Mouse (Mus musculus) limb, embryonic 10.5 days (tissue): ENCODE results near the gene Gabrb1. TPM values are rescaled to one million over a fixed set of nuclear protein-coding genes. Genes with fewer than 3 reads are reported as not detected.
"Not testable (repeated sequence)": the region's sequence is repeated elsewhere in the genome, so short reads cannot be mapped to it uniquely, and the experiment has no call there.

Experiments
- DNase-seq: peaks from one replicate; pipeline ENCODE4 v3.0.0-alpha.2; 2017; ENCODE audit warnings: low spot score
- H3K27ac ChIP-seq: fragments of 300-500 bp; sonication (generic); 2 replicates; pipeline ENCODE4 v1.5.1; 2016; ENCODE audit warnings: mild to moderate bottlenecking
- H3K27me3 ChIP-seq: fragments of 300-500 bp; sonication (generic); 2 replicates; pipeline ENCODE4 v1.6.1; 2016; ENCODE audit warnings: low read depth, mild to moderate bottlenecking; ENCODE audit not compliant: poor library complexity, severe bottlenecking
- H3K36me3 ChIP-seq: fragments of 300-500 bp; sonication (generic); 2 replicates; pipeline ENCODE4 v1.6.1; 2016; ENCODE audit warnings: mild to moderate bottlenecking, moderate library complexity
- H3K4me1 ChIP-seq: fragments of 300-500 bp; sonication (generic); 2 replicates; pipeline ENCODE4 v1.6.1; 2016
- H3K4me3 ChIP-seq: fragments of 300-500 bp; sonication (generic); 2 replicates; pipeline ENCODE4 v1.5.1; 2016; ENCODE audit warnings: mild to moderate bottlenecking, moderate library complexity
- H3K9me3 ChIP-seq: fragments of 300-500 bp; sonication (generic); replicated peaks from 2 replicates; pipeline ENCODE4 v1.6.1; 2016; ENCODE audit warnings: mild to moderate bottlenecking
- WGBS: fragments of 180-500 bp; shearing (Covaris S2); methylation state at CpG from one replicate; pipeline ENCODE4 v1.1.7; 2016; 5-methylcytosine and 5-hydroxymethylcytosine counted together
- polyA plus RNA-seq: library from polyadenylated mRNA; unstranded; fragments of >200 nt; fragmentation: Nextera tagmentation; extraction: Ambion mirVana; gene quantifications from 2 replicates; pipeline ENCODE4 v1.2.1, GENCODE M21; 2016

The Gabrb1 gene
- polyA plus RNA-seq, 1 experiment from 2014 or later = 0.01 TPM

GRCm38 (mm10) chr5:71976571-71977061, 318.7 kb downstream of the Gabrb1 start:
- no peaks in the 10 kb centered on the region for H3K9me3 ChIP-seq
- H3K27me3 ChIP-seq = no peaks in the 10 kb centered on the region
- no peak overlapping the region for H3K27ac ChIP-seq
- no peak overlapping the region for H3K4me3 ChIP-seq
- no peaks in the 10 kb centered on the region for H3K36me3 ChIP-seq
- WGBS = 73% methylated on average over 5 of the region's 5 CpGs
- DNase-seq = no peak
- no peaks in the 10 kb centered on the region for H3K4me1 ChIP-seq

- Histone ChIP-seq H3K27ac (no peak overlapping the region), H3K27me3 (no peaks in the 10 kb centered on the region), H3K4me1 (no peaks in the 10 kb centered on the region), H3K4me3 (no peak overlapping the region), H3K36me3 (no peaks in the 10 kb centered on the region), H3K9me3 (no peaks in the 10 kb centered on the region)
- WGBS = 73% methylated on average over 1 of the region's 1 CpGs
- no peak for DNase-seq
Observed at GRCm38 (mm10) chr5:71986561-71986960, 328.6 kb downstream of the Gabrb1 start.

GRCm38 (mm10) chr5:71986983-71987398, 329.1 kb downstream of the Gabrb1 start:
- H3K4me3 ChIP-seq = no peak overlapping the region
- WGBS = 78% methylated on average over 5 of the region's 5 CpGs
- H3K4me1 ChIP-seq = no peaks in the 10 kb centered on the region
- H3K27me3 ChIP-seq = no peaks in the 10 kb centered on the region
- no peaks in the 10 kb centered on the region for H3K36me3 ChIP-seq
- no peaks in the 10 kb centered on the region for H3K9me3 ChIP-seq
- DNase-seq = no peak
- H3K27ac ChIP-seq = no peak overlapping the region

GRCm38 (mm10) chr5:71999466-71999865, 341.6 kb downstream of the Gabrb1 start:
- WGBS = 93% methylated on average over 4 of the region's 4 CpGs
- Histone ChIP-seq H3K27me3 (no peaks in the 10 kb centered on the region), H3K27ac (no peak overlapping the region), H3K9me3 (no peaks in the 10 kb centered on the region), H3K4me3 (no peak overlapping the region), H3K36me3 (no peaks in the 10 kb centered on the region), H3K4me1 (no peaks in the 10 kb centered on the region)
- no peak for DNase-seq

- no peaks in the 10 kb centered on the region for H3K9me3 ChIP-seq
- no peaks in the 10 kb centered on the region for H3K4me1 ChIP-seq
- no peak overlapping the region for H3K4me3 ChIP-seq
- H3K27me3 ChIP-seq = no peaks in the 10 kb centered on the region
- H3K36me3 ChIP-seq = no peaks in the 10 kb centered on the region
- WGBS = 91% methylated on average over 3 of the region's 3 CpGs
- DNase-seq = no peak
- H3K27ac ChIP-seq = no peak overlapping the region
Observed at GRCm38 (mm10) chr5:72003811-72004435, 346.0 kb downstream of the Gabrb1 start.

GRCm38 (mm10) chr5:72036954-72037353, 379.0 kb downstream of the Gabrb1 start:
- H3K27me3 ChIP-seq = no peaks in the 10 kb centered on the region

GRCm38 (mm10) chr5:72043226-72044151, 385.6 kb downstream of the Gabrb1 start:
- H3K27ac ChIP-seq = no peak overlapping the region
- H3K9me3 ChIP-seq = no peaks in the 10 kb centered on the region
- H3K4me1 ChIP-seq = no peaks in the 10 kb centered on the region
- no peak overlapping the region for H3K4me3 ChIP-seq
- no peaks in the 10 kb centered on the region for H3K27me3 ChIP-seq
- no peaks in the 10 kb centered on the region for H3K36me3 ChIP-seq
- no peak for DNase-seq
- WGBS = 81% methylated on average over 12 of the region's 12 CpGs

More at GRCm38 (mm10) chr5:72036954-72037353, 379.0 kb downstream of the Gabrb1 start:
- H3K9me3 ChIP-seq = no peaks in the 10 kb centered on the region
- no peak for DNase-seq
- no peak overlapping the region for H3K27ac ChIP-seq
- no peaks in the 10 kb centered on the region for H3K36me3 ChIP-seq
- no peaks in the 10 kb centered on the region for H3K4me1 ChIP-seq
- H3K4me3 ChIP-seq = no peak overlapping the region

- H3K9me3 ChIP-seq = no peaks in the 10 kb centered on the region
- no peak overlapping the region for H3K4me3 ChIP-seq
- H3K4me1 ChIP-seq = no peaks in the 10 kb centered on the region
- no peak overlapping the region for H3K27ac ChIP-seq
- H3K27me3 ChIP-seq = no peaks in the 10 kb centered on the region
- H3K36me3 ChIP-seq = no peaks in the 10 kb centered on the region
- no peak for DNase-seq
- WGBS = 81% methylated on average over 2 of the region's 2 CpGs
Observed at GRCm38 (mm10) chr5:72046261-72046660, 388.3 kb downstream of the Gabrb1 start.

- WGBS = 83% methylated on average over 1 of the region's 1 CpGs
- H3K36me3 ChIP-seq = no peaks in the 10 kb centered on the region
- H3K27ac ChIP-seq = no peak overlapping the region
- no peaks in the 10 kb centered on the region for H3K27me3 ChIP-seq
- no peaks in the 10 kb centered on the region for H3K9me3 ChIP-seq
- no peaks in the 10 kb centered on the region for H3K4me1 ChIP-seq
- H3K4me3 ChIP-seq = no peak overlapping the region
- DNase-seq = no peak
Observed at GRCm38 (mm10) chr5:72064079-72064478, 406.2 kb downstream of the Gabrb1 start.

- WGBS = 74% methylated on average over 6 of the region's 6 CpGs
- no peak for DNase-seq
- Histone ChIP-seq H3K27me3 (no peaks in the 10 kb centered on the region), H3K36me3 (no peaks in the 10 kb centered on the region), H3K9me3 (no peaks in the 10 kb centered on the region), H3K4me1 (no peaks in the 10 kb centered on the region), H3K4me3 (no peak overlapping the region), H3K27ac (no peak overlapping the region)
Observed at GRCm38 (mm10) chr5:72068826-72069225, 410.9 kb downstream of the Gabrb1 start.

GRCm38 (mm10) chr5:72069398-72069797, 411.5 kb downstream of the Gabrb1 start:
- not testable (repeated sequence) for DNase-seq, H3K9me3 ChIP-seq, H3K27me3 ChIP-seq, H3K36me3 ChIP-seq, H3K4me3 ChIP-seq, H3K27ac ChIP-seq, H3K4me1 ChIP-seq
- WGBS = 97% methylated on average over 7 of the region's 7 CpGs

- H3K4me1 ChIP-seq = no peaks in the 10 kb centered on the region
- no peaks in the 10 kb centered on the region for H3K27me3 ChIP-seq
- no peaks in the 10 kb centered on the region for H3K36me3 ChIP-seq
- no peak overlapping the region for H3K4me3 ChIP-seq
- no peak overlapping the region for H3K27ac ChIP-seq
- WGBS = 92% methylated on average over 6 of the region's 6 CpGs
- H3K9me3 ChIP-seq = no peaks in the 10 kb centered on the region
- DNase-seq = no peak
Observed at GRCm38 (mm10) chr5:72076781-72077180, 418.9 kb downstream of the Gabrb1 start.

- Histone ChIP-seq H3K27me3 (no peaks in the 10 kb centered on the region), H3K4me1 (no peaks in the 10 kb centered on the region), H3K27ac (no peak overlapping the region), H3K9me3 (no peaks in the 10 kb centered on the region), H3K36me3 (no peaks in the 10 kb centered on the region), H3K4me3 (no peak overlapping the region)
- no peak for DNase-seq
- WGBS = 100% methylated on average over 1 of the region's 1 CpGs
Observed at GRCm38 (mm10) chr5:72086518-72086917, 428.6 kb downstream of the Gabrb1 start.
